Mouse (Mus musculus) heart, embryonic 11.5 days (tissue): ENCODE data around the gene Ttc23. TPM values are rescaled to one million over a fixed set of nuclear protein-coding genes. Genes with fewer than 3 reads are reported as not detected.

Experiments used
- ATAC-seq: fragments of 200-750 bp; cut with Nextera tagmentation; replicated peaks from 2 replicates; pipeline ENCODE4 v1.8.0; 2017; ENCODE audit warnings: moderate library complexity; ENCODE audit not compliant: insufficient number of reproducible peaks, low FRiP score, low TSS enrichment
- H3K27ac ChIP-seq: fragments of 300-500 bp; sonication (generic); 2 replicates; pipeline ENCODE4 v1.5.1; 2014; ENCODE audit warnings: mild to moderate bottlenecking, low read depth, low read length
- H3K27me3 ChIP-seq: fragments of 300-500 bp; sonication (generic); 2 replicates; pipeline ENCODE4 v1.6.1; 2014; ENCODE audit warnings: mild to moderate bottlenecking, low read length, mixed read lengths; ENCODE audit not compliant: control insufficient read depth, insufficient read depth
- H3K36me3 ChIP-seq: fragments of 300-500 bp; sonication (generic); 2 replicates; pipeline ENCODE4 v1.6.1; 2014; ENCODE audit warnings: mild to moderate bottlenecking, low read length, moderate library complexity, mixed read lengths; ENCODE audit not compliant: control insufficient read depth, insufficient read depth
- H3K4me1 ChIP-seq: fragments of 300-500 bp; sonication (generic); 2 replicates; pipeline ENCODE4 v1.6.1; 2014; ENCODE audit warnings: low read length; ENCODE audit not compliant: control insufficient read depth, insufficient read depth
- H3K4me2 ChIP-seq: fragments of 300-500 bp; sonication (generic); 2 replicates; pipeline ENCODE4 v1.6.1; 2014; ENCODE audit warnings: mild to moderate bottlenecking, moderate library complexity
- H3K4me3 ChIP-seq: fragments of 300-500 bp; sonication (generic); 2 replicates; pipeline ENCODE4 v1.5.1; 2014; ENCODE audit warnings: low read depth, low read length
- H3K9ac ChIP-seq: fragments of 300-500 bp; sonication (generic); 2 replicates; pipeline ENCODE4 v1.6.1; 2014; ENCODE audit warnings: mild to moderate bottlenecking, low read depth, low read length, moderate library complexity
- H3K9me3 ChIP-seq: fragments of 300-500 bp; sonication (generic); replicated peaks from 2 replicates; pipeline ENCODE4 v1.6.1; 2016; ENCODE audit warnings: low read length; ENCODE audit not compliant: control insufficient read depth
- WGBS: fragments of 180-500 bp; shearing (Covaris S2); extraction: QIAGEN DNeasy Blood & Tissue Kit; methylation state at CpG from one replicate; pipeline ENCODE4 v1.1.7; 2014; ENCODE audit not compliant: insufficient replicate concordance; 5-methylcytosine and 5-hydroxymethylcytosine counted together
- polyA plus RNA-seq: library from polyadenylated mRNA; unstranded; fragments of >200 nt; fragmentation: Nextera tagmentation; extraction: Ambion mirVana; gene quantifications from 2 replicates; pipeline ENCODE4 v1.2.1, GENCODE M21; 2014

The Ttc23 gene
- polyA plus RNA-seq, 1 experiment from 2014 or later: 24.6 TPM

DNA sequence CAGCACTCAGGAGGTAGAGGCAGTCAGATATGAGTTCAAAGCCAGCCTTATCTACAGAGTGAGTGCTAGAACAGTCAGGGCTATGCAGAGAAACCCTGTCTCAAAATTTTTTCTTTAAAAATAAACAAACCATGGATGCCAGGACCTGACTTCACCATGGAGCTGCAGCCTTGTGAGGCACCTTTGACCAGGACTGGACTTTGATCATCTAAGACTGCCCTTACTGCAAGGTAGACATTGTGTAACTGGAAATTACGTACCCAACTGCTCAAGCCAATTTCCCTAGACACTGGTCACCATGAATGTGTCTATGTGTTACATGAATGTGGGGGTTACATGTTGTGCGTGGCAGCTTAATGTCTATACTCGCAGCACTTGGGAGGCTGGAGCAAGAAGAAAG is 13.0 kb upstream of the Ttc23 start:
- Histone ChIP-seq H3K9ac (no peak overlapping the region), H3K9me3 (no peaks in the 10 kb centered on the region), H3K36me3 (no peaks in the 10 kb centered on the region; the same call in 1 of the 2 replicates), H3K4me2 (no peak overlapping the region), H3K4me3 (no peak overlapping the region), H3K27me3 (no peaks in the 10 kb centered on the region), H3K27ac (no peak overlapping the region), H3K4me1 (peaks cover 1% of the 10 kb centered on the region)
- ATAC-seq: no peak
- whole genome bisulfite sequencing: 83% methylated on average over 3 of the region's 3 CpGs

DNA sequence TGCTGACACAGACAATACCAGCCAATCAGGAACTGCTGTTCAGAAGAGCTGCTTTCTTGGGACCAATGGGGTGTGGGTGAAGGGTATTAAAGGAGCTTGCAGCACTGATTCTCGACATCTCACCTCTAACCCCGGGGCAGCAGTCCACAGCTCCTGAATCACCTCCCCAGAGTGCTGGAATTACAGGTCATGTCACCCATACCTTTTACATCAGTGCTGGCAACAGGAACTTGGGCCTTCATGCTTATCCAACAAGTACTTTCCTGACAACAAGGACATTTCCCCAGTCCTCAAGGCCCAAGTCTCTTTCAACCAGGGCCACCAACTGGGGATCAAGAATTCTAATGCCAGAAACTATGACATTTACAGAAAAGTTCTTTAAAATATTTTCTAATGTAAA is 11.0 kb upstream of the Ttc23 start:
- no peaks in the 10 kb centered on the region for H3K9me3 ChIP-seq
- 61% methylated on average over 2 of the region's 2 CpGs for WGBS
- H3K27me3 ChIP-seq: no peaks in the 10 kb centered on the region
- no peak overlapping the region for H3K4me2 ChIP-seq
- no peak overlapping the region for H3K4me3 ChIP-seq
- H3K9ac ChIP-seq: no peak overlapping the region
- no peak for ATAC-seq
- H3K36me3 ChIP-seq: no peaks in the 10 kb centered on the region; the same call in 1 of the 2 replicates
- H3K4me1 ChIP-seq: peaks cover 2% of the 10 kb centered on the region
- H3K27ac ChIP-seq: no peak overlapping the region

DNA sequence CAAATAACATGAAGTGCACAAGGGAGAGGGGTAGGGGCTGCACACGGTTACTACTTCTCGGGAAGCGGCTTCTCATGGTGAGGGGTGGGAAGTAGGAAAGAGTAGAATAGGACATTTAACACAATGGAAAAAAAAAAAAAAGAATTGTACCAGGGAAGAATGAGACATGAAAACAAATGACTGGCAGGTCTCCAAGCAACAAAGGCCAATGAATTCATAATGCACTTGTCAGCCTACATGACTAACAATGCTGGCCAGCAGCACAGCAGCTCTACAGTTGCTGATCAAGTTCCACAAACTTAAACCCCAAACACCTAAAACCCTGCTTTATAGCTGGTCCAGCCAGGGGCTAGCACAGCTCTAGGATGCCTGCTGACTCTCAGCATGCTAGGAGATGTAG is 8.2 kb upstream of the Ttc23 start:
- peaks cover 2% of the 10 kb centered on the region; the same call in 1 of the 2 replicates for H3K4me1 ChIP-seq
- no peaks in the 10 kb centered on the region for H3K27me3 ChIP-seq
- H3K27ac ChIP-seq: no peak overlapping the region
- WGBS: 85% methylated on average over 3 of the region's 3 CpGs
- H3K4me2 ChIP-seq: no peak overlapping the region
- no peak for ATAC-seq
- H3K4me3 ChIP-seq: no peak overlapping the region
- H3K36me3 ChIP-seq: no peaks in the 10 kb centered on the region
- H3K9me3 ChIP-seq: no peaks in the 10 kb centered on the region
- H3K9ac ChIP-seq: no peak overlapping the region

DNA sequence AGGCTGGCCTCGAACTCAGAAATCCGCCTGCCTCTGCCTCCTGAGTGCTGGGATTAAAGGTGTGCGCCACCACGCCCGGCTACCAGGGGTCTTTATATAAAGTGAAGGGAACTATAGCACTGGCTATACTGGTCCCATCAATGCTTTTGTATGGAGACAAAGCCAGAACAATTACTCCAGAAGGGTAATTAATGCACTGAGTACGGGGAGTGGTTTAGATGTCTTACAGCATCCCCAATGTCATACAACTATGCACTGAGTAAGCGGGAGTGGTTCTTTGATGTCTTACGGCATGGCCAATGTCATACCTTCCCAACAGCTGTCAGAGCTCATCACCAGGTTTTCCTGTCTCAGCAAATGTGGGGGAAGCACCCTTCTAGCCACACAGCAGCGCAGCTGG is 4.3 kb upstream of the Ttc23 start:
- 92% methylated on average over 9 of the region's 9 CpGs for WGBS

DNA sequence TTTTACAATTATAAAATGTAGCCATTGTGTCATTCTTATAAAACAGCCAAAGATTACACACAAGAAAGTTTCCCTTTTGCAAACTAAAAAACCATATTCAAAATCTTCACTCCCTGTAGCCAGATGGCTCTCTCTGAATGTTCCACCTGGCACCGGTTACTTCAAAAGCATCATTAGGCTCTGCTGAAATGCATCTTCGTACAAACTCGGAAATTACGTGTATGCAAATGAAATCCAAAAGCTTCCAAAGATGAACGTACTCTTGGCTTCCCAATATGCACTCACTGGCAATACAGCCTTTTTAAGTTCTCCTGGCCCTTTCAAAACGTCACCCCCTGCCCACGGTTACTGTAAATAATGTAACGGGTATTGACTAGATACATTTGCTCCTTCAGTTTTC is 2.9 kb upstream of the Ttc23 start:
- no peak for ATAC-seq
- no peak overlapping the region for H3K27ac ChIP-seq
- WGBS: 39% methylated on average over 8 of the region's 8 CpGs
- H3K36me3 ChIP-seq: no peaks in the 10 kb centered on the region
- peak overlapping the region; percentile 76 for H3K4me2 ChIP-seq
- H3K27me3 ChIP-seq: no peaks in the 10 kb centered on the region
- H3K9me3 ChIP-seq: no peaks in the 10 kb centered on the region
- H3K4me3 ChIP-seq: peak overlapping the region; percentile 81
- peak overlapping the region; percentile 92 for H3K9ac ChIP-seq
- H3K4me1 ChIP-seq: peaks cover 12% of the 10 kb centered on the region

More for the DNA sequence above, 4.3 kb upstream of the Ttc23 start:
- Histone ChIP-seq H3K4me3 (no peak overlapping the region), H3K4me2 (no peak overlapping the region), H3K4me1 (peaks cover 6% of the 10 kb centered on the region; the same call in 1 of the 2 replicates), H3K9me3 (no peaks in the 10 kb centered on the region), H3K36me3 (no peaks in the 10 kb centered on the region), H3K9ac (no peak overlapping the region), H3K27me3 (no peaks in the 10 kb centered on the region), H3K27ac (no peak overlapping the region)
- no peak for ATAC-seq

DNA sequence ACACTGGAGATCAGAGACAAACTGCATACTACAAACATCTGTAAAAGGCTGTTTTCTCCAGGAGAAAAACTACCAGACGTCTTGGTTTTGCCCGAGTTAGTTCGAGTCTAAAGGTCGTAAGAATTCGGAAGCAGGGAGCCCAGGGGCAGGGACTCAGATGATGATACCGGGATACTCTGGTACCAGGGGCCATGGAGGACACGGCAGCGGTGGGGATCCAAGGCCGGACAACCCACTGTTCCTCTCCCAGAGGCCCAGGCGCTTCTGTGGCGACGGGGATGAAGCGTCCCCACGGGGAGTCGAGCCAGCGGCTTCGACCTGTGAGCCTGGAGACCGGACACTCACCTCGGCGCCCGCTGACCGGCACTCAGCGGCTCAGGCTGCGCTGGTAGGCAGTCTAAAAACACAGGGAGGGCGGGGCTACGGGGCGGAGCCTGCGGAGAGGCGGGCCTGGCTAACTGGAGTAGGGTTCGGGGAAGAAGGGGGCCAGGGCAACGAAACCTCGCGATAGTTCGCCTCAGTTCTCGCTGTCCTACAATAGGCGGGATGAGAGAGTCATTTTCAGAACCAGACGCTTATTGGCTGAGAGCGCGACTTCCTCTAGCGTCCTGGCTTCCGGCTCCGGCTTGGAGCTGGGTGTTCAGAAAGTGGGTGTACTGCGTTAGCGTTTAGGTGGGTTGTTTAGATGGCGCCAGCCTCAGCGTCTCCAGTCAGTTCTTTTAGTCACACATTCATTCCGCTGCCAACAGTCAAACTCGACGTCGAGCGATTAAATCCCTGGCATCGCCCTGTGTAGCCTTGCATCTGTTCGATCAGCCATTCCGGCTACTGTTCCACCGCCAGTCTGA is 2.2 kb upstream of the Ttc23 start, which contains the start of gene Lrrc28:
Gene Lrrc28, minus strand, starts transcription at position 436 of the 848 bp plus-strand sequence.
- H3K36me3 ChIP-seq: no peaks in the 10 kb centered on the region
- no peaks in the 10 kb centered on the region for H3K27me3 ChIP-seq
- peak; percentile 99 for ATAC-seq
- H3K4me2 ChIP-seq: peak within 1 kb of the TSS; percentile 87
- H3K4me3 ChIP-seq: peak within 1 kb of the TSS; percentile 81
- WGBS: under 1% methylated on average over 55 of the region's 55 CpGs
- H3K9ac ChIP-seq: peak within 1 kb of the TSS; percentile 92
- H3K4me1 ChIP-seq: peaks cover 16% of the 10 kb centered on the region
- peak within 1 kb of the TSS; percentile 87 for H3K27ac ChIP-seq
- H3K9me3 ChIP-seq: no peaks in the 10 kb centered on the region

DNA sequence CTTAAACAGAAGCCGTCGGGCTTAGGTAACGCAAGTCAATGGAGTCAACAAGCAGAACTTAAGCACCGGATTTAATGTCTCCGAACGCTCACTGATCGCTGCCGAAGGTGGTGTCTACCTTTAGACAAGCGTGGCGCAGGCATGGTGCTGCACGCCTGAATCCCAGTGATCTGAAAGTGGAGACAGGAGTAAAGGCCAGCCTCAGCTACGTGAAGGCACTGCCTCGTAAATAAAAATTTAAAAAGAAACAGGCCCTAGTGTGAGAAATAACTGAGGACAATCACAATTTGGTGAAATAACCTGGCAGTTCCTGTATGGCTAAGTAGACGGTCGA is 1.6 kb upstream of the Ttc23 start:
- peak overlapping the region; percentile 92 for H3K9ac ChIP-seq
- 0 out of 2 replicates have a peak, but pooled peaks have one; percentile 17 for ATAC-seq

DNA sequence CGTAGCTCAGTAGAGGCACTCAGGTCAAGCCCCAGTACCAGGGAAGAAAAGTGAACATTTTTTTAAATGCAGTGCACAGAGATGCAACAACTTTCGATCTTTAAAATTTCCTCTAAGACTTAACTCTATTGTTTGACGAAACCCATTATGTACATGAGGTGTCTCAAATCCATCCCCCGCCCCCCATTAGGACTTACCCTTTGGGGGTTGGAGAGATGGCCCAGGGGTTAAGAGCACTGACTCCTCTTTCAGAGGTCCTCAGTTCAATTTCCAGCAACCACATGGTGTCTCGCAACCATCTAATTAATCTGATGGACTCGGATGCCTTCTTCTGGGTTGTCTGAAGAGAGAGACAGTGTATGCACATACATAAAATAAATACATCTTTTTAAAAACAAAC is 1.1 kb upstream of the Ttc23 start:
- Histone ChIP-seq H3K4me2 (peak overlapping the region; percentile 87), H3K27me3 (no peaks in the 10 kb centered on the region), H3K9me3 (no peaks in the 10 kb centered on the region), H3K36me3 (no peaks in the 10 kb centered on the region), H3K4me1 (peaks cover 17% of the 10 kb centered on the region), H3K27ac (peak overlapping the region; percentile 87; the same call in 1 of the 2 replicates), H3K4me3 (peak overlapping the region; percentile 81), H3K9ac (peak overlapping the region; percentile 92)
- 14% methylated on average over 6 of the region's 6 CpGs for WGBS
- no peak for ATAC-seq

More for the DNA sequence above, 1.6 kb upstream of the Ttc23 start:
- Histone ChIP-seq H3K9me3 (no peaks in the 10 kb centered on the region), H3K27ac (peak overlapping the region; percentile 87), H3K4me3 (peak overlapping the region; percentile 81), H3K27me3 (no peaks in the 10 kb centered on the region), H3K4me1 (peaks cover 17% of the 10 kb centered on the region), H3K36me3 (no peaks in the 10 kb centered on the region), H3K4me2 (peak overlapping the region; percentile 87)
- WGBS: under 1% methylated on average over 15 of the region's 15 CpGs
